Mouse (Mus musculus): ENCODE data around the gene Ercc1.

- TF ChIP-seq POLR2A (IDR thresholded peaks at IDR 0.05; ENCODE audit: insufficient read depth, low read depth, low read length) (no peak), CTCF (IDR thresholded peaks at IDR 0.05; ENCODE audit: insufficient read depth, low read depth, low read length) (no peak)
Measured at GRCm38 (mm10) chr7:19305796-19306765, 38.5 kb upstream of the Ercc1 start.

All from olfactory bulb, adult 2 months (tissue).